In genomic region chr14:30826174-30827140, GRCm38 (mm10) we compare ENCODE assay signal across 8 mouse cellular contexts. TPM values are rescaled to one million over a fixed set of nuclear protein-coding genes. Genes with fewer than 3 reads are reported as not detected.
DNase-seq lines count a peak whose midpoint lies in the region; ATAC-seq and TF ChIP-seq lines count a peak whose summit lies in the region.

No protein-coding gene starts in this region.

- WGBS in forebrain, embryonic 10.5 days = 20% methylated on average over 17 of the region's 17 CpGs
- 21% methylated on average over 17 of the region's 17 CpGs for WGBS in limb, embryonic 14.5 days
- WGBS in olfactory bulb, adult 2 months = 14% methylated on average over 17 of the region's 17 CpGs

- H3K4me3 ChIP-seq in forebrain, embryonic 10.5 days = peak overlapping the region; percentile 86
- H3K4me3 ChIP-seq in limb, embryonic 14.5 days (replicated peaks; ENCODE audit: low read length) = peak overlapping the region; percentile 88
- H3K4me3 ChIP-seq in olfactory bulb, adult 2 months (ENCODE audit: insufficient read depth, low read depth, low read length) = peak overlapping the region; percentile 97

- H3K4me1 ChIP-seq in forebrain, embryonic 10.5 days = peaks cover 26% of the 10 kb centered on the region
- peaks cover 26% of the 10 kb centered on the region for H3K4me1 ChIP-seq in limb, embryonic 14.5 days (ENCODE audit: control insufficient read depth, insufficient read depth, low read length)
- H3K4me1 ChIP-seq in olfactory bulb, adult 2 months (ENCODE audit: control insufficient read depth, insufficient read depth, low read length) = peaks cover 8% of the 10 kb centered on the region; the same call in 1 of the 2 replicates

- peak overlapping the region; percentile 87 for H3K4me2 ChIP-seq in limb, embryonic 14.5 days (replicated peaks; ENCODE audit: low read depth, low read length, severe bottlenecking)

- no peak for TF ChIP-seq CTCF in olfactory bulb, adult 2 months (IDR thresholded peaks at IDR 0.05; ENCODE audit: insufficient read depth, low read depth, low read length)

- H3K27ac ChIP-seq in forebrain, embryonic 10.5 days = peak overlapping the region; percentile 94
- H3K27ac ChIP-seq in limb, embryonic 14.5 days (replicated peaks; ENCODE audit: low read depth, low read length) = no peak overlapping the region
- H3K27ac ChIP-seq in olfactory bulb, adult 2 months (ENCODE audit: insufficient read depth, low read depth, low read length) = no peak overlapping the region

- peak overlapping the region; percentile 87 for H3K9ac ChIP-seq in limb, embryonic 14.5 days (ENCODE audit: low read depth, low read length, severe bottlenecking)

- ATAC-seq in limb, embryonic 14.5 days (ENCODE audit: low FRiP score, low read depth) = no peak

- H3K36me3 ChIP-seq in forebrain, embryonic 10.5 days (replicated peaks) = 0 out of 2 replicates have a peak, but pooled peaks cover 3% of the 10 kb centered on the region
- no peaks in the 10 kb centered on the region for H3K36me3 ChIP-seq in limb, embryonic 14.5 days (ENCODE audit: control insufficient read depth, insufficient read depth, low read length)

- H3K27me3 ChIP-seq in forebrain, embryonic 10.5 days (ENCODE audit: poor library complexity, severe bottlenecking) = no peaks in the 10 kb centered on the region
- no peaks in the 10 kb centered on the region for H3K27me3 ChIP-seq in limb, embryonic 14.5 days (ENCODE audit: control insufficient read depth, insufficient read depth, low read length)

- no peaks in the 10 kb centered on the region for H3K9me3 ChIP-seq in forebrain, embryonic 10.5 days
- H3K9me3 ChIP-seq in limb, embryonic 14.5 days (ENCODE audit: control insufficient read depth, low read length) = no peaks in the 10 kb centered on the region

- TF ChIP-seq POLR2A in limb, embryonic 14.5 days (IDR thresholded peaks at IDR 0.05; ENCODE audit: borderline replicate concordance, extremely low read depth, insufficient read depth, insufficient read length) = no peak
- TF ChIP-seq POLR2A in olfactory bulb, adult 2 months (IDR thresholded peaks at IDR 0.05; ENCODE audit: insufficient read depth, low read depth, low read length) = no peak

- peak; percentile 2 for DNase-seq in embryo, embryonic 10.5 days (ENCODE audit: low spot score)
- no peak for DNase-seq in embryo, embryonic 10 days (ENCODE audit: low spot score)
- DNase-seq in B cell, adult 2 months = peak; percentile 16
- DNase-seq in forebrain, embryonic 10.5 days (ENCODE audit: extremely low spot score, low spot score) = peak; percentile 14
- DNase-seq in limb, embryonic 14.5 days (ENCODE audit: low spot score) = no peak
- DNase-seq in urinary bladder, postnatal 4 days (ENCODE audit: low spot score in 2 of 2) = no peak
- no peak for DNase-seq in layer of hippocampus, postnatal 25 days (ENCODE audit: extremely low spot score in 1 of 2, low spot score in 1 of 2)

RNA-seq across cellular contexts. Expression of gene Tmem110, which starts 1.1 kb away (rescaled TPM):
- 21.9 and 22.8 TPM in 2 replicates for polyA plus RNA-seq in forebrain, embryonic 10.5 days (2016; fragmentation: Nextera tagmentation; extraction: Ambion mirVana)
- polyA plus RNA-seq in limb, embryonic 14.5 days (2012; rRNA removed) = 31.3 and 33.1 TPM in 2 replicates
- polyA plus RNA-seq in limb, embryonic 14.5 days (2014; fragmentation: Nextera tagmentation; extraction: Ambion mirVana) = 33.4 and 35.8 TPM in 2 replicates
- not detected in 2 replicates for polyA plus RNA-seq in olfactory bulb, adult 2 months (2012; ENCODE audit: insufficient read depth, insufficient read length, low replicate concordance, missing spikeins)
- total RNA-seq in layer of hippocampus, postnatal 25 days (2021) = 10 to 100 TPM; 19.2 to 24.6 TPM

RNA-seq across cellular contexts. Expression of gene Mustn1, which starts 52.5 kb away (rescaled TPM):
- 0.22 and 0.49 TPM in 2 replicates for polyA plus RNA-seq in forebrain, embryonic 10.5 days (2016; fragmentation: Nextera tagmentation; extraction: Ambion mirVana)
- 17.7 and 18.1 TPM in 2 replicates for polyA plus RNA-seq in limb, embryonic 14.5 days (2012; rRNA removed)
- 18.8 and 24.8 TPM in 2 replicates for polyA plus RNA-seq in limb, embryonic 14.5 days (2014; fragmentation: Nextera tagmentation; extraction: Ambion mirVana)
- not detected in 2 replicates for polyA plus RNA-seq in olfactory bulb, adult 2 months (2012; ENCODE audit: insufficient read depth, insufficient read length, low replicate concordance, missing spikeins)
- 1 to 10 TPM; 1.3 TPM for total RNA-seq in layer of hippocampus, postnatal 25 days (2021)

RNA-seq across cellular contexts. Expression of gene Itih4, which starts 59.8 kb away (rescaled TPM):
- polyA plus RNA-seq in forebrain, embryonic 10.5 days (2016; fragmentation: Nextera tagmentation; extraction: Ambion mirVana) = not detected in 2 replicates
- polyA plus RNA-seq in limb, embryonic 14.5 days (2012; rRNA removed) = 0.08 TPM in 2 replicates
- not detected in 2 replicates for polyA plus RNA-seq in limb, embryonic 14.5 days (2014; fragmentation: Nextera tagmentation; extraction: Ambion mirVana)
- polyA plus RNA-seq in olfactory bulb, adult 2 months (2012; ENCODE audit: insufficient read depth, insufficient read length, low replicate concordance, missing spikeins) = not detected in 2 replicates
- not detected for total RNA-seq in layer of hippocampus, postnatal 25 days (2021)

Comparison
In these comparisons a context has a peak if more than half of its experiments do, and no peak if none do; other contexts are left out.
1. DNase-seq: peak in embryo, embryonic 10.5 days (single experiment), B cell, adult 2 months (2 of 2) and forebrain, embryonic 10.5 days (single experiment); none in embryo, embryonic 10 days (single experiment), limb, embryonic 14.5 days (single experiment), urinary bladder, postnatal 4 days (0 of 2) and layer of hippocampus, postnatal 25 days (0 of 2).
2. RNA of gene Tmem110, which starts 1.1 kb away (polyA plus RNA-seq): 31.3 to 35.8 TPM in limb, embryonic 14.5 days and 21.9 to 22.8 TPM in forebrain, embryonic 10.5 days; not detected in olfactory bulb, adult 2 months; every median in the first group is over 10 times any median in the second.
3. RNA of gene Mustn1, which starts 52.5 kb away (polyA plus RNA-seq): 17.7 to 24.8 TPM in limb, embryonic 14.5 days; 0.22 to 0.49 TPM in forebrain, embryonic 10.5 days and not detected in olfactory bulb, adult 2 months; every median in the first group is over 10 times any median in the second.
4. Peak in every context shown above with its lines, with median percentiles within 50 percentile points of each other: H3K4me3 ChIP-seq.